Mouse (Mus musculus) embryonic stem cell, embryonic (primary cell): ENCODE measurements at regions not wholly inside any gene's neighbourhood (a gene's known extent, or its start where the extent isn't known, plus 50 kb on each side); places are given as distances from the start of the nearest gene placed in this dataset.

ENCODE experiments used
- CTCF ChIA-PET, 4 experiments: fragments of 300-600 bp in 2 of 4; fragments of 350-600 bp in 2 of 4; sonication (Branson Sonifier 250); formaldehyde crosslinking; loops; one replicate each; lab custom pipeline; 2022; ENCODE audit warnings: inconsistent platforms in 2 of 4; lab: Charles Lee
- POLR2A ChIA-PET, 4 experiments: fragments of 300-600 bp in 2 of 4; fragments of 350-600 bp in 2 of 4; sonication (Branson Sonifier 250); formaldehyde crosslinking; loops; one replicate each; lab custom pipeline; 2022; ENCODE audit warnings: antibody characterized with exemption in 4 of 4, inconsistent platforms in 1 of 4; lab: Charles Lee

GRCm38 (mm10) chr10:117517071-117517714, 112.1 kb upstream of the Cpm start:
- POLR2A ChIA-PET: interaction anchor here in 1 of 4 experiments (1.5 kb wide), 1 partner anchor 167 kb away, joined by 5 read pairs; no protein-coding TSS in a partner anchor
- CTCF ChIA-PET: interaction anchor here in 2 of 4 experiments (0.6 to 1.4 kb wide), 3 partner anchors 120 to 1197 kb away, joined by 4 read pairs; no protein-coding TSS in a partner anchor

GRCm38 (mm10) chr10:117516510-117516909, 112.8 kb upstream of the Cpm start:
- ChIA-PET POLR2A (interaction anchor here in 2 of 4 experiments (0.8 to 1.5 kb wide), 4 partner anchors 19 to 168 kb away, joined by 3 to 5 read pairs (median 4); no protein-coding TSS in a partner anchor), CTCF (interaction anchor here (0.6 to 1.4 kb wide), 17 partner anchors 9 to 853 kb away, joined by 3 to 10 read pairs (median 4); no protein-coding TSS in a partner anchor)

DNA sequence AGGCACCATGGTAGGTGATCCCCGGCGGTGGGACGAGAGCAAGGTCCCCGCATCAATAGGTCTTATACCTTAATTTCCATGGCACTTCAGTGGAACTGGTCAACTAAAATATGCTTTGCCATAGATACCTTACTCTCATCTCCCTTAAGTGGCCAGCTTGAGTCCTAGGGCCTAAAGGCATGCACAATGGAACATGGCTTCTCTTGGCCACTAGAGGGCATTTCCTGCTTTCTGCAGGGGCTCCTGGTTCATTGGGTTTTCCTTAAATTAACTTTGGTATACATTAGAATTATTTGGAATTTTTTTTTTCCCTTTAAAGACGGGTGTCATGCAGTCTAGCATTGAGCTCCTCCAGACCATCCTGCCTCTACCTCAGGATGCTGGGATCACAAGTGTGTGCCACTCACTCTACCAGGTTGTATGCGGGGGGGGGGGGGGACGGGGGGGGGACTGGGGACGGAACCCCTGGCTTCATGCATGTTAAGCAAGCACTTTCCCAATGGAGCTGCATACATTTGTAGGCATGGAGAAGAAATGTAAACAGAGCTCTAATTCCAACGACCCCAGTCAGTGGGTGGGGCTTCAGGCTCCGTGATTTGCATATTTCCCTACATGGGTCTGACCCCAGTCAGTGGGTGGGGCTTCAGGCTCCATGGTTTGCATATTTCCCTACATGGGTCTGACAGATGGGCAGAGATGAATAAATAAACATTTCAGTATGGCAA, 113.4 kb upstream of the Cpm start:
- CTCF ChIA-PET: interaction anchor here (0.5 to 1.4 kb wide), 25 partner anchors 9 to 854 kb away, joined by 3 to 10 read pairs (median 3); no protein-coding TSS in a partner anchor
- POLR2A ChIA-PET: interaction anchor here in 2 of 4 experiments (0.6 to 1.5 kb wide), 6 partner anchors 18 to 168 kb away, joined by 3 to 5 read pairs (median 4); no protein-coding TSS in a partner anchor

DNA sequence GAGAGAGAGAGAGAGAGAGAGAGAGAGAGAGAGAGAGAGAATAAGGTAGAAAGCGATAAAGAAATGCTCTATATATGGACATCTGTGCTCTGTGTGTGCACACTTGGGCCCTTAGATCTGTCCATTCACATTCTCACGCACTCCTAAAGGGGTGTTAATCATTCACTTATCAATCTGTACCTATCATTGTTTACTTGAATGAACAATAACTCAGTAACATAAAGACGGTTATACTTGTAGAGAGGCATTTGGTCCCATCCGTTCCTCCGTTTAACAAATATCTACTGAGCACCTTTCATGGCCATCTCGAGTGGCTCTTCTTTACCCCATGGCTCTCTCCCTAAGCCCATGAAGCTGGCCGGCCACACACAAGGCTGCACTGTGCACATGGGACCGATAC, 114.3 kb upstream of the Cpm start:
- ChIA-PET CTCF (interaction anchor here (0.5 to 1.2 kb wide), 8 partner anchors 10 to 169 kb away, joined by 3 to 5 read pairs (median 3); no protein-coding TSS in a partner anchor), POLR2A (interaction anchor here in 1 of 4 experiments (0.6 to 1.1 kb wide), 2 partner anchors 17 to 166 kb away, joined by 4 to 5 read pairs; no protein-coding TSS in a partner anchor)

GRCm38 (mm10) chr10:117513925-117514546, 115.3 kb upstream of the Cpm start:
- CTCF ChIA-PET: no interaction called here
- POLR2A ChIA-PET: interaction anchor here in 1 of 4 experiments (0.7 kb wide), 1 partner anchor 1201 kb away, joined by 3 read pairs; no protein-coding TSS in a partner anchor

DNA sequence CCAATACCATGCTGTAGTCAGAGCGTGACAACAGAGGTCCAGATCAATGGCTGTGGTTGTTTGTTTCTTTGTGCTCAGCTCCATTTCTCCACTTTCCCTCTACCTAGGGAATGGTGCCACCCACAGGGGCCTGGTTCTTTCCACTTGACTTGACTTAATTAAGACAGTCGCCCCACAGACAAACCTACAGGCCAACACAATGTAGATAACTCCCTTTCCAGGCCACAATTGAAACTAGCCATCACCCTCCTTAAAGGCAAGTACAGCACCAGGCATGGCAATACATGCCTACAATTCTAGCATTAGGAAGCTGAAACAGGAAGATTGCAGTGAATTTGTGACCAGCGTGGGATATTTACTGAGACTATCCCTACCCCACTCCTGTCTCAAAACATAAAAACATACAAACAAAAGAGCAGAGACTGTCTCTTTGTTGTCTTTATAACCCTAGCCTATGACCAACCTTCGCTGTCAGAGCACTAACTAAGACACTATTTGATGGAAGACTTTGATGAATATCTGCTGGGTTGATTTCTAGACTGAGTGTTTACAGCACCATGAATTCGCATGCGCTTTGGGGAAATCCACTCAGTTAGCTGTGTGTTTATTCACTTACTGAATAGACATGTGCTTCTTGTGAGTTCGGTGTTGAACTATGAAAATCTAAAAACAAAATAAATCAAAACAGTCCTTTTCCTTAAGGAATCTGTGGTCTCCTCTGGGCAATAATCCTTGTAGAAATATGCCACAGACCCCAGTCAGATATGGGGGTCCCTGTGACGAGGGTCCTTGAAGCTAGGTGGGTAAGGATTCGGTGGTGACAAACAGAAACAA, 116.7 kb upstream of the Cpm start:
- ChIA-PET POLR2A (interaction anchor here in 1 of 4 experiments (0.5 kb wide), 1 partner anchor 565 kb away, joined by 3 read pairs; no protein-coding TSS in a partner anchor), CTCF (no interaction called here)

DNA sequence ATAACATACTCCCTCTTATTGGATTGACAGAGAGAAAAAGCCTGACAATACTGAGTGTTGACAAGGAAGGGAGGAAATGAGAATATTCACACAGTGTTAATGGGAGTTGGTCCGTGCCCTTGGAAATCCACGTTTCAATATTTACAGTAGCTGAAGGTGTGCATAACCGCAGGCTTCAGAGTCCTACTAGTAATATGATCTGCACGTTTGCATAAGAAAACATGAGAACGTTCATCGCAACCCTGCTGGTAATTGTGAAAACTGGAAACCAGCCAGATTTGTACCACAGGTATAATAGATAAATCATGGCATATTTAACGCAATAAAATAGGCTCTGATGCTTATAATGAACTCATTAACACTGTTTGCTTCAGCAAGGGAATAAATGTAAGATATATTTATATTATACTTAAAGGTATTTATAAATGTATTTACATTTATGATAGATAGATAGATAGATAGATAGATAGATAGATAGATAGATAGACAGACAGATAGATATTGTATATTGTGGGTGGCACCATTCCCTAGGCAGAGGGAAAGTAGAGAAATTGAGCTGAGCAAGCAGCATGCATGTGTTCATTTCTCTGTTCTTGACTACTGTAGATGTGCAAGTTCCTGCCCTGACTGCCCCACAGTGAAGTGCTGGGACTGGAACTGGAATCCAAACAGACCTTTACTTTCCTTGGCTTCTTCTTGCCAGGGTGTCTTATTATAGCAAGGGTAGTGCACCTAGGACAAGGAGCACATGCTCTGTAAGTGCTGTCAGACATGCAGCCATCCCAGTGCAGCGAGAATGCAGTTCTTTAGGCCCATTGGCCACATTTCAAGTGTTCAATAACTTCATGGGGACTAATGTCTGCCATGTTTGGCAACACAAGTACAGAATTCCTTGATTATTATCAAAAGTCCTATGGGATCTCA, 117.6 kb upstream of the Cpm start:
- CTCF ChIA-PET: no interaction called here
- POLR2A ChIA-PET: interaction anchor here in 1 of 4 experiments (0.5 kb wide), 1 partner anchor 566 kb away, joined by 3 read pairs; no protein-coding TSS in a partner anchor

DNA sequence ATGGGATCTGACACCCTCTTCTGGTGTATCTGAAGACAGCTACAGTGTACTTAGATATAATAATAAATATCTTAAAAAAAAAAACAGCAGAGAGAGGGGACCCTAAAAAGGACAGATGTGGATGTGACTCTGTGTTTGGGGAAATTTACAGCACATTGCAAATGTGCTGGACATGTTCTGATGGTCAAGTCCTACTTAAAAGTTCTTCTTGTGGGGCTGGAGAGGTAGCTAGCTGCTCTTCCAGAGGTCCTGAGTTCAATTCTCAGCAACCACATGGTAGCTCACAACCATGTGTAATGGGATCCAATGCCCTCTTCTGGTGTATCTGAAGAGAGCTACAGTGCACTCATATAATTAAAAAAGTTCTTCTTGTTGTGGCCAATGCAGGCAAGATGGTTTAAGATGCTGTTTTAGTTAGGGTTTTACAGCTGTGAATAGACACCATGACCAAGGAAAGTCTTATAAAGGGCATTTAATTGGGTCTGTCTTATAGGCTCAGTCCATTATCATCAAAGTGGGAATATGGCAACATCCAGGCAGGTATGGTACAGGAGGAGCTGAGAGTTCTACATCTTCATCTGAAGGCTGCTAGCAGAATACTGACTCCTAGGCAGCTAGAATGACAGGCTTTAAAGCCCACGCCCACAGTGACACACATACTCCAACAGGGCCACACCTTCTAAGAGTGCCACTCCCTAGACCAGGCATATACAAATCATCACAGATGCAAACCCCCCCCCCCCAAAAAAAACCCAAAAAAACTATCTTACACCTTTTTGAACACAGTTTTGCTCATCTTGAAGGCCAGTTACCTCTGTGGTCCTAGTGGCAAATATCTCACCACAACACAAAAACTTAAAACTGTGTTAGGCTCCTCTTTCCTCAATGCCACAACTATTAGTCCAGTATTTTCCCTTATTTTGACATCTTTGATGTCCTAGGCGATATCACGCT, 118.5 kb upstream of the Cpm start:
- ChIA-PET POLR2A (interaction anchor here in 2 of 4 experiments (0.6 to 0.7 kb wide), 2 partner anchors 533 to 618 kb away, joined by 3 read pairs; no protein-coding TSS in a partner anchor), CTCF (no interaction called here)

DNA sequence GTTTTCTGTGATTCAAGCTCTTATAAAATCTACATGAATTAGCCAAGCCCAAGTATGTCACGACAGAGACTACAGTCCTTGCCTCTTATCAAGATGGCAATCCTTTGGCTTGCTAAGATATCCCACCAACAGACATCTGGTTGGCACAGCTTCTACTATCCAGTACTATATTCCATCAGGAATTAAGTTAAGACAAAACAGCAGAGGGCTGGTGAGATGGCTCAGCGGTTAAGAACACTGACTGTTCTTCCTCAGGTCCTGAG, 119.1 kb upstream of the Cpm start:
- CTCF ChIA-PET: interaction anchor here in 1 of 4 experiments (0.6 kb wide), 1 partner anchor 10 kb away, joined by 4 read pairs; no protein-coding TSS in a partner anchor
- POLR2A ChIA-PET: interaction anchor here in 1 of 4 experiments (0.6 kb wide), 1 partner anchor 534 kb away, joined by 3 read pairs; no protein-coding TSS in a partner anchor

GRCm38 (mm10) chr10:117509431-117510223, 119.7 kb upstream of the Cpm start:
- ChIA-PET CTCF (interaction anchor here in 1 of 4 experiments (0.6 kb wide), 1 partner anchor 9 kb away, joined by 4 read pairs; no protein-coding TSS in a partner anchor), POLR2A (interaction anchor here in 1 of 4 experiments (0.6 kb wide), 1 partner anchor 534 kb away, joined by 3 read pairs; no protein-coding TSS in a partner anchor)

DNA sequence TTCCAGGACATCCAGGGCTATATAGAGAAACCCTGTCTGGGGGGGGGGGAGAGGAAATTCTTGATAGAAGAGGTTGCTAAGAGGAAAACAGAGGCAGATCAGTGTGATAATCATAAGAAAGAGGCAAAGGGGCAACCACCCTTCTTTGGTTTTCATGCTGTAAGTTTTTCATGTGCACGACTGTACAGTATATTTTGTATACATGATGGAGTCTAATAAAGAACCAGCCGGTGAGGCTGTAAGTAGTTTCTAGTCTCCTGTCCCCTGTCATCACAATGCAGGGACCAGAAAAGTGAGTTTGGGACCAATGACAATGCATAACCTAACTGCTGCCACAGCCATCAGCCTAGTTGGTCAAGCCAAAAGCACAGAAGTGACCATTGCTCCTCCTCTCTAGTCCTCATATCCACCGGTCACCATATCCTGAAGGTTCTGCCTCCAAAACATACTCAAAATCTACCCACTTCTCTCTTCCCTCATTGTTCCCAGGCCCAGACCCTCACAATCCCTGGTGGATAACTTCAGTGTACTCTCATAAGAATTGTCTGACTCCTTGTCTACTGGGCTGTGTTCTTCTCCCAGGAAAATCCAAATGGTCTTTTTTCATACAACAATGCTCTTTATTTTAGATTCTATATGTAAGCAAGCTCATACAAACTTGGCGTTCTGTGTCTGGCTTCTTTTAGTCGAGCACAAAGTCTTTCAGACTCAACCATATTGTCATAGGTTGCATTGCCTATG, 122.9 kb upstream of the Cpm start:
- ChIA-PET CTCF (no interaction called here), POLR2A (interaction anchor here in 1 of 4 experiments (1.0 kb wide), 1 partner anchor 133 kb away, joined by 3 read pairs; no protein-coding TSS in a partner anchor)

- ChIA-PET CTCF (no interaction called here), POLR2A (interaction anchor here in 1 of 4 experiments (1.0 kb wide), 1 partner anchor 134 kb away, joined by 3 read pairs; no protein-coding TSS in a partner anchor)
These were observed 123.8 kb upstream of the Cpm start for GRCm38 (mm10) chr10:117505529-117505928.

- CTCF ChIA-PET: no interaction called here
- POLR2A ChIA-PET: no interaction called here
These were observed 124.2 kb upstream of the Cpm start for GRCm38 (mm10) chr10:117505057-117505456.

- CTCF ChIA-PET: no interaction called here
- POLR2A ChIA-PET: no interaction called here
These were observed 124.6 kb upstream of the Cpsf6 start for GRCm38 (mm10) chr10:117504267-117504902.
